Mouse (Mus musculus) left cerebral cortex, adult 9 months (tissue): ENCODE data around the gene Pbld1.
"Not testable (repeated sequence)": the region's sequence is repeated elsewhere in the genome, so short reads cannot be mapped to it uniquely, and the experiment has no call there.

Experiments
- DNase-seq, 2 experiments: peaks; one replicate each; pipeline ENCODE4 v3.0.0; 2022; ENCODE audit warnings: low spot score in 2 of 2

The Pbld1 gene

DNA sequence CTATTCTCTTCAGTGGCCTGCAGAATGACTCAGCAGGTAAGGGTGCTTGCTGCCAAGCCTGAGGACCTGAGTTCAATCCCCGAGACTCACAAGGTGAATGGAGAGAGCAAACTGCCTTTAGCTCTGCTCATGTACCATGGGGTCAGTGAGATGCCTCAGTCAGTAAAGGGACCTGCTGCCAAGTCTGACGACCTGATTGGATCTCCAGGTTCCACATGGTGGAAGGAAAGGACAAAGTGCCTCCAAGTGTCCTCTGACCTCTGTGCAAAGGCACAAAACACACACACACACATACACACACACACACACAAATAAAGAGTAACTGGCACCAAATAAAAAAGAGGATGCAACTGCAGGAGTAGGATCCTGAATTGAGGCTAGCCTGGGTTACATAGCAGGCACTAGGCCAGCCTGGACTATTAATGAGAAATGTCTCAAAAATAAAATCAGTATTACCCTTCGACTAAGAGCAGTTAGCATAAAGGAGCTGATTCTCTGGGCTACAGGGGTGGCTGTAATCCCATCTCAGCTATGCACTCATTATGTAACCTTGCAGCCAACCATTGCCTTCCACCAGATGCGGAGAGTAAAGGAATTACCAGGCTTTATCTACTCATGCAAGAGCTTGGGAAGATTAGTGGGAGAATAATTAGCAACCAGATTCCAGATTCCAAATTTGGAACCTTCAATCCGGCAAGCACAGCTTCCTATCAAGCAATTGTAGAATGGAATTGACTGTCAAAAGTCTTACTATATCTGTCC, 19.9 kb upstream of the Pbld1 start:
- no peak for DNase-seq

GRCm38 (mm10) chr10:63043154-63043553, 16.8 kb upstream of the Pbld1 start:
- no peak for DNase-seq

- no peak for DNase-seq
Observed at GRCm38 (mm10) chr10:63047751-63048150, 12.2 kb upstream of the Pbld1 start.

GRCm38 (mm10) chr10:63049106-63049505, 10.9 kb upstream of the Pbld1 start:
- no peak for DNase-seq

- DNase-seq = no peak
Observed at GRCm38 (mm10) chr10:63051267-63051666, 8.7 kb upstream of the Pbld1 start.

GRCm38 (mm10) chr10:63052011-63052410, 8.0 kb upstream of the Pbld1 start:
- DNase-seq = no peak

DNA sequence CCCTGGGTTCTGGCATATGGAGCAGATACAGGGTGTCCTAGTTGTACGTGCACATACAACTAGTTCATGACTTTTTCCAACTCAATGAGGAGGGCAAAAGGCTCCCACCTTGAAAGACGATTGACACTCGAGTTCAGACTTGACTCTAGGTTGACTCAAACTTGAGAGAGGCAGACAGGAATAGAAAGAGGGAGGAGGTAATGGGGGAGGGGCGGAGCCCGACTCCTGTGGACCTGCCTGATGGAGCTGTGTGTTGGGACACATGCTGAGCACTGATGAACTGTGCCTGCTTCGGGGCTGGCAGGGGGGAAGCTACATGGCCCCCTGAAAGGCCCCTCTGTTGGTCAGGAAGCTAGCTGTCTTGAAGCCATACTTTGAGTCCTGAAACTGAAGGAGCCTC, 7.0 kb upstream of the Pbld1 start:
- DNase-seq = no peak

DNA sequence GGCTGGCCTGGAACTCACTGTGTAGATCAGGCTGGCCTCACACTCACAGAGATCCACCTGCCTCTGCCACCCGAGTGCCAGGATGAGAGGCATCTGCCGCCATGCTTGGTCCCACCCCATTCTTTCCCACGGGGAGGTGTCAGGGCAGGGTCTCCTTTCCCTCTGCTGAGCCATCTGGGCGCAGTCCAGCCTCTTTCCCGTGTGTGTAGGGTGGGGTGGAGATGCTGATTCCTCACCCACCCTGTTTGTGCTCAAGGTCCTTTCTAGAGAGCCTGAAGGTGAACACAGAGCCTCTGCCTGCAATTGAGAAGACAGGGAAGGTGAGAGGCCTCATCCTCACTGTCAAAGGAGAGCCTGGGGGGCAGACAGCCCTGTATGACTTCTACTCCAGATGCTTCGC, 5.9 kb upstream of the Pbld1 start:
- not testable (repeated sequence) for DNase-seq

DNA sequence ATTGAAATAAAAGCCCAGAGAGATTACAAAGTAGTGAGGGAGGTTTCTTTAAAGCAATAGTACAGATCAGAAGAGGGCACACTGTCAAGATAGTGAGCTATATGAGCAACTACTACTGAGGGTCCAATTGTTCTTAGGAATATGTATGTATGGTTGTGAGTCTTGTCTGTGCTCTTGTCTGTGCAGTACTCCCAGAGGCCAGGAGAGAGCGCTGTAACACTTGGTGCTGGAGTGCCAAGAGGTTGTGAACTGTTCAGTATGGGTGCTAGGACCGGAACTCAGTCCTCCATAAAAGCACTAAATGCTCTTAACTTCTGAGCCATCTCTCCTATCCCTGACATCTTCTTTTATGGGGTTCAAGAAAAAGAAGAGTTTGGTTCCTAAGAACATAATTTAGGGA, 5.4 kb upstream of the Pbld1 start:
- DNase-seq = no peak

GRCm38 (mm10) chr10:63056966-63057750, 2.8 kb upstream of the Pbld1 start:
- DNase-seq = no peak

- no peak for DNase-seq
Observed at GRCm38 (mm10) chr10:63060406-63060805, 444 bp downstream of the Pbld1 start.

DNA sequence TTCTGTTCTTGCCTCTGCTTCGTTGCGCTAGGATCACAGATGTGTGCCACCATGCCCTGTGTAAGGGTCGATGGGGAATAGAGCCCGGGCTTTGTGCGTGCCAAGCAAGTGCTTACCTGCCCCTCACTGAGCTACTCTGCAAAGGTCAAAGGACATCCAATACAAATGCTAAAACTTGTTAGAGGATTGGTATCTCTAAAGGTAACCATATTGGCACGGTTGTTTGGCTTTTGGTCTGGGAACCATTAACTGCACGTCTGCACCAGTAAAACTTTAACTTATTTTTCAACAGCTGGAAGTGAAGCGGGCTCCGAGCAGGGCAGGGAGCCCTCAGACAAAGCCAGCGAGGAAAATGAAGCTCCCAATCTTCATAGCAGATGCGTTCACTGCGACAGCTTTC, 1.3 kb downstream of the Pbld1 start:
- no peak for DNase-seq

GRCm38 (mm10) chr10:63062696-63063095, 2.7 kb downstream of the Pbld1 start:
- no peak for DNase-seq

DNA sequence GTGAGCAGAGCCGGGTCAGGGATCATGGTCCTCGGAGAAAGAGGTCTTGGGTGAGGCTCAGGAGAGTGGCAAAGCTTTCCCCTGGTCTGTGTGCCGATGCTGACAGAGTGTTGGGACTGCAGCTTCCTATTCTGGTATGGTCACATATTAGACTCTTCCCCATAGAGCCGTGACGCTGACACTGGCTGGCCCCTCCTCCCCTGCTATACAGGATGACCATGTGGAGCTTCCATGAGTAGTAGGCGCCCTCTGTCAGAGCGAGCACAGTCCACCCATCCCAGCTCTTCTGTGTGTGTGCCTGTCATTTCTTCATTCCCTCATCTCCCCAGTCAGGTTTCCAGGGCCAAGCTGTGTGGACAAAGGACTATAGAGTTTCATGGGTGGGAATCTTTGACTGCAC, 3.4 kb downstream of the Pbld1 start:
- DNase-seq = no peak

DNA sequence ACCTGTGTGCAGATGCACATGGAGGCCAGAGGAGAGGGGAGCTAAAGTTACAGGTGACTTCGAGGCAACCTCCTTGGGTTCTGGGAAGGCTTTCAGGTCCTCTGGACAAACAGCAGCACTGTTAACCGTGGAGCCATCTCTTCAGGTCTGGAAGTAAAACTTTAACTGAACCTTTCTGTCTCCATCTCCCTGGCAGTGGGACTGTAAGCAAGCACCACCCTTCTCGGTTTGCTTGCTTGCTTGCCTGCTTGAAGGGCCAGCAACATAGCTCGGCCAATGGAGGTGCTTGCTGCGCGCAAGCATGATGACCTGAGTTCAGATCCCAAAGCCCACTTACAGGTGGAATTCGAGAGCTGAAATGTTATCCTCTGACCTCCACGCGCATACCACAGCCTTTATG, 4.6 kb downstream of the Pbld1 start:
- no peak for DNase-seq

GRCm38 (mm10) chr10:63065561-63065960, 5.6 kb downstream of the Pbld1 start:
- no peak for DNase-seq

DNA sequence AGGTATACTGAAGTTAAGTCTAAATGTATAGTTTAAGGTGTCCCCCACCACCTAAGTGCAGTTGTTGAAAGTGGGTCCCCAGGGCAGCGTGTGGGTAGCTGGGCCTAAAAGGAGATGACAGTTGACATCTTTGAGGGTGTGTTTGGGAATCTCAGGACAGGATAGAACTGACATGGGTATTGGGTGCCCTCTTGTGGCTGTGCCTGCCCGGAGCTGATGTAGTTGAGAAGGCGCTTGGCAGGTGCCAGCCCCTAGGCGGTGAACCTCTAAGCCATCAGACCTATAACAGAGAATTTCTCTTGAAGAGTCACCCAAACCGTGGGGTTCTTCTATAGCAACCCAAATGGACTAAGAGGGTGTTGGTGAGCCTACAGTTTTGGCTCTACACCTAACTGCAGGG, 6.0 kb downstream of the Pbld1 start:
- DNase-seq = peak in 1 of 2 experiments; percentile 84

DNA sequence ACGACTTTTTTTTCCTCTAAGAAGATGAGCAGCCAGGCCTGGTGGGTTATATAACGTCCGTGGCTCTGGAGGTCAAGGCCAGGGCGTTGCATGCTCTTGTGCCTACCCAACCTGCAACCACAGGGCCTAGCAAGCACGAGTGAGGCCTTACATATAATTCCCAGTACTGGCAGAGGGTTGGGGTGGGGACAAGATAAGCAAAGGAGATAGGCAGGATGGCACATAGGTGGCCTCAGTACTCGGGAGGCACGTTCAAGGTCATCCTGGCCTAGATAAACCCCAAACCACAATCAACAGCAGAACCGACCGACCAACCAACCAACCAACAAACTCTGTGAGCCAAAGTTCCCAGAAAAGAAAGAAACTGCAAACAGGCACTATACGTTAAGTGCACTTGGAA, 26.3 kb downstream of the Pbld1 start:
- DNase-seq = no peak

- DNase-seq = no peak
Observed at GRCm38 (mm10) chr10:63089103-63089757, 29.3 kb downstream of the Pbld1 start.

DNA sequence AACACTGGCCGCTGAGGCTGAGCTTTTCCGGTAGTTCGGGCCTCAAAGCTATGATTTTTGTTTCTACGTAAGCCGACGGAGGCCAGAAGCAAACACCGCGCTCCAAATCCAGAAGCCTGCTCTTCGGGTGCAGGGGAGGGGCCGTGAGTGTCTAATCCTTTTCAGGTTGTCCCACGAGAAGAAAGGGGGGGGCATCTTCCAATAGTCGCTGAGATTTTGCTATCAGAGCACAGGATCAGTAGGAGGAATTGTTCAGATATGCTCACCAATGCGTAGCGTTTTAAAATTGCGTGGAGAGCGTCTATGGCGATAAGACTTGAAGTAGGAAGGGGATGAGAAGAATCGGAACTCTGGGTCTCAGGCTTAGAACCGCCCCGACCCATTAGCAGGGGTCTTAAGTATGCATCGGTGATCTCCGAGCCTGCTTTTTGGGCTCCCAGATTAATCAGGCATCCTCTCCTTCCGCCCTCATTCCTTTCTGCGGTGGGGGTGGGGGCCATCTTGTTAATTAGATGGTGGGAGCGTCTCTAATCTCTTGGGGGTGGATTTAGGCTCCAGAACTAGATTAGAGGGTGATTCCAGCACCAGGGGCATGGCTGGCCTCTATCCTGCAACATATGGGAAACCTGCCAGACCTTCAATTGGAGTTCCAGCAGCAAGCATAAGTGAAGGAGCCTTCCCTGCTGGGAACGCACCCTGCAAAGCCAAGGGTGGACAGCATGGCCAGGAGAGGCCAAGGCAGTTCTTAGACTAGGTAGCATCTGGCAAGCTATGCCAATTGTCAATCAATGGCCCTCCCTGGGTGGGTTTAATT, 30.0 kb downstream of the Pbld1 start:
- DNase-seq = peak in 1 of 2 experiments; percentile 21

DNA sequence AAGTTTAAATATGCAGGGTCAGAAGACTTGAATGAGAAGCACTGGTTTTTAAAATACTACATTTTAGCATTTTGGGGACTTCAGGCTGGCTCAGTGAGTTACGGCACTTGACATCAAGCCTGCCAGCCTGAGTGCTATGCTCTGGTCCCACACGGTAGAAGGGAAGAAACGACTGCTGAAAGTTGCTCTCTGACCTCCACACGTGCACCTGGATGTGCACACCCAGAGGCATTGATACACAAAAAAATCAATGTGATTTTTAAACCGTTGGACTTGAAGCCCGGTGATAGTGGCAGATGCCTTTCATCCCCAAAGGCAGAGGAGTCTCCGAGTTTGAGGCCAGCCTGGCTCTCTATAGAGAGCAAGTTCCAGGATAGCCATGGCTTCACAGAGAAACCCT, 32.0 kb downstream of the Pbld1 start:
- no peak for DNase-seq
